Mouse (Mus musculus): ENCODE data around the gene Hs6st1. TPM values are rescaled to one million over a fixed set of nuclear protein-coding genes. Genes with fewer than 3 reads are reported as not detected.

Gene Hs6st1
- polyA plus RNA-seq, 1 experiment from 2014 or later, result 9.4 TPM

GRCm38 (mm10) chr1:36121172-36121571 lies 53.0 kb downstream of the Hs6st1 start:
- Histone ChIP-seq H3K9me3 (replicated peaks; ENCODE audit: control insufficient read depth, low read length, poor library complexity, severe bottlenecking) (no peaks in the 10 kb centered on the region), H3K27ac (ENCODE audit: low read length) (no peak overlapping the region), H3K36me3 (ENCODE audit: control insufficient read depth, insufficient read depth, low read length) (no peaks in the 10 kb centered on the region), H3K9ac (ENCODE audit: low read depth, low read length) (no peak overlapping the region), H3K4me3 (ENCODE audit: low read depth, low read length) (no peak overlapping the region), H3K4me2 (ENCODE audit: low read length) (no peak overlapping the region), H3K27me3 (ENCODE audit: control insufficient read depth, insufficient read depth, low read depth, low read length) (no peaks in the 10 kb centered on the region), H3K4me1 (ENCODE audit: control insufficient read depth, insufficient read depth, low read length) (no peaks in the 10 kb centered on the region)
- WGBS, result 82% methylated on average over 8 of the region's 8 CpGs
- no peak for ATAC-seq

DNA sequence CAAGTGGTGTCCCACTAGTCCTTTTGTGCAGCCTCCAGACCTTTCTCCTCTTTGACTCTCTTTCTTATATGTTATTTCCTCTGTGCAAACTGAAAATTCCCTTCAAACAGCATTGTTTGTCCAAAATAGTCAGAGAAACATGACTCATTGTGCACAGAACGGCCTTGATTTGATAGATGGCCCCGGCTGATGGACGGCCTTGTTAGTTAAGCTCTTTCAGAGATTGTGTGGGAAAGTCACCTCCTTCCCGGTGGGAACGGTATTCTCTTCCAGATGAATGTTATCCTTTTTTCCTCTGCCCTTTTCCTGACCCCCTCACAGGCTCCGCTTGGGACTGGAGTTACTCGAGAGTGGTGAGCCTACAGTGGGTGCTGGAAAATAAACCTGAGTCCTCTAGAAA lies 56.9 kb downstream of the Hs6st1 start:
- Histone ChIP-seq H3K4me1 (ENCODE audit: control insufficient read depth, insufficient read depth, low read length) (no peaks in the 10 kb centered on the region), H3K36me3 (ENCODE audit: control insufficient read depth, insufficient read depth, low read length) (no peaks in the 10 kb centered on the region), H3K9ac (ENCODE audit: low read depth, low read length) (no peak overlapping the region), H3K27me3 (ENCODE audit: control insufficient read depth, insufficient read depth, low read depth, low read length) (no peaks in the 10 kb centered on the region), H3K4me2 (ENCODE audit: low read length) (no peak overlapping the region), H3K27ac (ENCODE audit: low read length) (no peak overlapping the region), H3K4me3 (ENCODE audit: low read depth, low read length) (no peak overlapping the region), H3K9me3 (replicated peaks; ENCODE audit: control insufficient read depth, low read length, poor library complexity, severe bottlenecking) (no peaks in the 10 kb centered on the region)
- no peak for ATAC-seq
- WGBS, result 81% methylated on average over 7 of the region's 7 CpGs

DNA sequence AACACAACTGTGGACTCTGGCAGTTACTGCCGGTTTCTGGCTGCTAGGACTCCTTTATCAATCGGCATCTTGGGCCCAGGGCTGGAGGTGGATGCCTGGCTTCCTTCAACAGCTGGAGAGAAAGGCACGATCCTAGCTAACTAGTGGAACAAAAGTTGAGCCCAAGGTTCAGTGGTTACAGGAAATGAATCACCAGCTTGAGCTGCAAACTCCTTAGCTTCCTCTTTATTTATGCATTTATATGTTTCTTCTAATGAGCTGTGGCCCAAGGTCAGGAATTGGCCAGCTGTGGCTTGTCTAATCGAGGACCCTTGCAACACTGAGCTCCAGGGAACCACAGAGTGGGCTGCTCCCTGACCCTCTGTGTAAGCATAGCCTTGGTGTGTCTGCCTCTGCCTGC lies 60.9 kb downstream of the Hs6st1 start:
- 62% methylated on average over 4 of the region's 4 CpGs for WGBS
- no peak for ATAC-seq
- H3K27ac ChIP-seq (ENCODE audit: low read length), result no peak overlapping the region

DNA sequence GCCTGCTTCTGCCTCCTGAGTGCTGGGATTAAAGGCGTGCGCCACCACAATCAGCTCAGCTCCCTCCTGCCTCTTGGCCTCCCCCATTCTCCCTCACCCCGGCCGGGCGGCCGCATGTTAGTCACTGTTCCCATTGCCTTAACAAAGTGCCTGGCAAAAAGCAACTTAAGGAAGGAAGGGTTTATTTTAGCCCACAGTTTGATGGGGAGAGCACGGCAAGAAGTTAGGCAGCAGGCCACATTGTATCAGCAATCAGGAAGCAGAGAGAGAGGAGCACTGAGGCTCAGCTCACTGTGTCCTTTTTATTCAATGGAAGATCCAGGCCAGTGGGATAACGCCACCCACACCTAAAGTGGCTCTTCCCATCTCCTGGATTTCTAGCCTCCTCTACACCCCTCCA lies 61.7 kb downstream of the Hs6st1 start:
- WGBS, result 93% methylated on average over 8 of the region's 8 CpGs
- no peak overlapping the region for H3K9ac ChIP-seq (ENCODE audit: low read depth, low read length)
- ATAC-seq, result no peak
- H3K9me3 ChIP-seq (replicated peaks; ENCODE audit: control insufficient read depth, low read length, poor library complexity, severe bottlenecking), result no peaks in the 10 kb centered on the region
- H3K4me2 ChIP-seq (ENCODE audit: low read length), result no peak overlapping the region
- no peak overlapping the region for H3K4me3 ChIP-seq (ENCODE audit: low read depth, low read length)
- H3K4me1 ChIP-seq (ENCODE audit: control insufficient read depth, insufficient read depth, low read length), result peaks cover 3% of the 10 kb centered on the region; the same call in 1 of the 2 replicates
- no peaks in the 10 kb centered on the region for H3K36me3 ChIP-seq (ENCODE audit: control insufficient read depth, insufficient read depth, low read length)
- no peak overlapping the region for H3K27ac ChIP-seq (ENCODE audit: low read length)
- no peaks in the 10 kb centered on the region for H3K27me3 ChIP-seq (ENCODE audit: control insufficient read depth, insufficient read depth, low read depth, low read length)

More for the DNA sequence above, 60.9 kb downstream of the Hs6st1 start:
- H3K9me3 ChIP-seq (replicated peaks; ENCODE audit: control insufficient read depth, low read length, poor library complexity, severe bottlenecking), result no peaks in the 10 kb centered on the region
- no peak overlapping the region for H3K4me3 ChIP-seq (ENCODE audit: low read depth, low read length)
- no peaks in the 10 kb centered on the region for H3K27me3 ChIP-seq (ENCODE audit: control insufficient read depth, insufficient read depth, low read depth, low read length)
- peaks cover 3% of the 10 kb centered on the region; the same call in 1 of the 2 replicates for H3K4me1 ChIP-seq (ENCODE audit: control insufficient read depth, insufficient read depth, low read length)
- H3K36me3 ChIP-seq (ENCODE audit: control insufficient read depth, insufficient read depth, low read length), result no peaks in the 10 kb centered on the region
- H3K9ac ChIP-seq (ENCODE audit: low read depth, low read length), result no peak overlapping the region
- no peak overlapping the region for H3K4me2 ChIP-seq (ENCODE audit: low read length)

DNA sequence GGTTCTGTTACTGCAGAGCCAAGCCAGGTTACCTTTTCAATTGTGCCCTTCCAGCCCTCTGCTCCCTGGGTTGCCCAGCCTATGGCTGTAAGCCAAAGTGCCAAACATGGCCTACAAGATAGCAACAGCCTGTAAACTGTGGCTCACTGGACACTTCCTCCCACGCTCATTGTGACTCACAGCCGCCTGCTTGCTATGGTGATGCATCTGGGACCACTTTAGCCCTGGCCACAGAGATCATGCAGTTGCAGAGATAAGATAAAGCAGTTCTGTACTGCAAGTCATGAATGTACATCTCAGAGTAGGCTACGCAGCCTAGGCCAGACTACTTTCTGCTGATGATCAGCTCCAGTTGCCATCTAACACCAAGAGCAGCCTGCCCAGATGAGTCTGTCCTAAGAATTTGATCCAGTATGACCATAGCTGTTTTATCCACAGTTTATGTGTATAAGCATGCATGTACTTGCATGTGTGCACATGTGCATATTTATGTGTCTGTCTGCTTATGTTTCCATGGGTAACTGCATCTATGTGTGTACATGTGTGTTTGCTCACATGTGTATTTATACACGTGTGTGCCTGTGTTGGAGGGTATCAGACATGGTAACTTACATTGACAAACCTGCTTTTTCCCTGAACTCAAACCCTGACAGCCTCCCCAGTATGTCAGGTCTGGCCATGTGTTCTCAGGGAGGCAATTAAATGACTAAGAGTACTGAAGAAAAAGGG lies 62.3 kb downstream of the Hs6st1 start:
- no peaks in the 10 kb centered on the region for H3K9me3 ChIP-seq (replicated peaks; ENCODE audit: control insufficient read depth, low read length, poor library complexity, severe bottlenecking)
- H3K4me3 ChIP-seq (ENCODE audit: low read depth, low read length), result no peak overlapping the region
- H3K27ac ChIP-seq (ENCODE audit: low read length), result no peak overlapping the region
- ATAC-seq, result no peak
- 94% methylated on average over 4 of the region's 4 CpGs for whole genome bisulfite sequencing
- H3K36me3 ChIP-seq (ENCODE audit: control insufficient read depth, insufficient read depth, low read length), result no peaks in the 10 kb centered on the region
- no peak overlapping the region for H3K4me2 ChIP-seq (ENCODE audit: low read length)
- no peak overlapping the region for H3K9ac ChIP-seq (ENCODE audit: low read depth, low read length)
- H3K4me1 ChIP-seq (ENCODE audit: control insufficient read depth, insufficient read depth, low read length), result peaks cover 3% of the 10 kb centered on the region; the same call in 1 of the 2 replicates
- no peaks in the 10 kb centered on the region for H3K27me3 ChIP-seq (ENCODE audit: control insufficient read depth, insufficient read depth, low read depth, low read length)

- Histone ChIP-seq H3K27ac (ENCODE audit: low read length) (no peak overlapping the region), H3K4me3 (ENCODE audit: low read depth, low read length) (no peak overlapping the region), H3K9ac (ENCODE audit: low read depth, low read length) (no peak overlapping the region), H3K4me2 (ENCODE audit: low read length) (no peak overlapping the region), H3K27me3 (ENCODE audit: control insufficient read depth, insufficient read depth, low read depth, low read length) (no peaks in the 10 kb centered on the region), H3K4me1 (ENCODE audit: control insufficient read depth, insufficient read depth, low read length) (peaks cover 3% of the 10 kb centered on the region; the same call in 1 of the 2 replicates), H3K36me3 (ENCODE audit: control insufficient read depth, insufficient read depth, low read length) (no peaks in the 10 kb centered on the region), H3K9me3 (replicated peaks; ENCODE audit: control insufficient read depth, low read length, poor library complexity, severe bottlenecking) (no peaks in the 10 kb centered on the region)
- ATAC-seq, result no peak
- 58% methylated on average over 4 of the region's 4 CpGs for WGBS
Observed at GRCm38 (mm10) chr1:36131154-36131553, 63.0 kb downstream of the Hs6st1 start.

- 76% methylated on average over 8 of the region's 8 CpGs for WGBS
- H3K27me3 ChIP-seq (ENCODE audit: control insufficient read depth, insufficient read depth, low read depth, low read length), result no peaks in the 10 kb centered on the region
- H3K4me2 ChIP-seq (ENCODE audit: low read length), result no peak overlapping the region
- H3K27ac ChIP-seq (ENCODE audit: low read length), result no peak overlapping the region
- ATAC-seq, result no peak
- H3K4me3 ChIP-seq (ENCODE audit: low read depth, low read length), result no peak overlapping the region
- no peak overlapping the region for H3K9ac ChIP-seq (ENCODE audit: low read depth, low read length)
- H3K9me3 ChIP-seq (replicated peaks; ENCODE audit: control insufficient read depth, low read length, poor library complexity, severe bottlenecking), result no peaks in the 10 kb centered on the region
- H3K36me3 ChIP-seq (ENCODE audit: control insufficient read depth, insufficient read depth, low read length), result no peaks in the 10 kb centered on the region
- H3K4me1 ChIP-seq (ENCODE audit: control insufficient read depth, insufficient read depth, low read length), result peaks cover 3% of the 10 kb centered on the region; the same call in 1 of the 2 replicates
Observed at GRCm38 (mm10) chr1:36131766-36132165, 63.6 kb downstream of the Hs6st1 start.

GRCm38 (mm10) chr1:36132211-36132610 lies 64.0 kb downstream of the Hs6st1 start:
- WGBS, result 67% methylated on average over 4 of the region's 4 CpGs
- Histone ChIP-seq H3K27ac (ENCODE audit: low read length) (no peak overlapping the region), H3K9ac (ENCODE audit: low read depth, low read length) (no peak overlapping the region), H3K27me3 (ENCODE audit: control insufficient read depth, insufficient read depth, low read depth, low read length) (no peaks in the 10 kb centered on the region), H3K4me3 (ENCODE audit: low read depth, low read length) (no peak overlapping the region), H3K9me3 (replicated peaks; ENCODE audit: control insufficient read depth, low read length, poor library complexity, severe bottlenecking) (no peaks in the 10 kb centered on the region), H3K4me1 (ENCODE audit: control insufficient read depth, insufficient read depth, low read length) (peaks cover 3% of the 10 kb centered on the region; the same call in 1 of the 2 replicates), H3K4me2 (ENCODE audit: low read length) (no peak overlapping the region), H3K36me3 (ENCODE audit: control insufficient read depth, insufficient read depth, low read length) (no peaks in the 10 kb centered on the region)
- no peak for ATAC-seq

DNA sequence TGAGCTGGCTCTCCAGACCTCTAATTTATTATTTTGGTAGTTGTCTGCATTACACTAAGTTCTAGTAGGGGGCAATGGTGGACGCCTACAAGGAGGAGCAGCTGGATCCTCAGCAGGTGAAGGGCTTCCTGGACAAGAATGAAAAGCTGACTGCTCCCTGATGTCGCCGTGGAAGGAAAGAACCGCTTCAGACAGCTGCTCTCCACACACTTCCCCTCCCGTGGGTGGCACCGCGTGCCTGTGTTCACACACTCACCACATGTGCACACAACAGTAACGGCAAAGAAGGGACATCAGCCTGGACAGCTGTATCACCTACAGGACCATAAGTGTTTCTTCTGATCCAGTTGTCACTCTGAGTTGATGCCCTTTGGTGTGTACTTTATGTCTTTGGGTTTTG lies 64.8 kb downstream of the Hs6st1 start:
- ATAC-seq, result no peak
- Histone ChIP-seq H3K4me1 (ENCODE audit: control insufficient read depth, insufficient read depth, low read length) (peaks cover 3% of the 10 kb centered on the region; the same call in 1 of the 2 replicates), H3K36me3 (ENCODE audit: control insufficient read depth, insufficient read depth, low read length) (no peaks in the 10 kb centered on the region), H3K27me3 (ENCODE audit: control insufficient read depth, insufficient read depth, low read depth, low read length) (no peaks in the 10 kb centered on the region), H3K4me2 (ENCODE audit: low read length) (no peak overlapping the region), H3K9ac (ENCODE audit: low read depth, low read length) (no peak overlapping the region), H3K27ac (ENCODE audit: low read length) (no peak overlapping the region), H3K4me3 (ENCODE audit: low read depth, low read length) (no peak overlapping the region), H3K9me3 (replicated peaks; ENCODE audit: control insufficient read depth, low read length, poor library complexity, severe bottlenecking) (no peaks in the 10 kb centered on the region)
- WGBS, result 80% methylated on average over 8 of the region's 8 CpGs
